Mouse (Mus musculus): Measurements from ENCODE around the gene Thtpa. TPM values are rescaled to one million over a fixed set of nuclear protein-coding genes. Genes with fewer than 3 reads are reported as not detected.

Thtpa gene
- total RNA-seq, 2 experiments from 2014 or later = 21.7 to 24.7 TPM

DNA sequence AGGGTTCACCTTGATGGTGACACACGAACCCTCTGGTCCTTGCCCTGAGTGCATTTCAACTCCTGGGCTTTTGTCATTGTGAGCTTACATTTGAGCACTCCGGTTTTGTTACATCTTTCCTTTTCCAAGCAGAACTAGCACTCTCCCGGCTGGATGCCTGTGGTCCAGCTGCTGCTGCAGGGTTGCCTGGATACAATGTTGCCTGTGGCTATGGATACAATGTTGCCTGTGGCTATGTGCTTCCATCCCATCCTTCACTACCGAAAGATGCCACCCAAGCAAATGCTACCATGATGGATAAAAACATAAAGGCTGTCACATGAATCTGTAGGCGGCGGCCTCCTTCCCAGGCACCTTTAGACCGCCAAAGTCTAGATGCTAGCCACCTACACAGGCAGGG lies 31.9 kb downstream of the Thtpa start:
- DNase-seq (ENCODE audit: low spot score in 2 of 2) = peak in 1 of 2 experiments; percentile 51

GRCm38 (mm10) chr14:55135676-55136075 lies 41.1 kb downstream of the Thtpa start:
- DNase-seq (ENCODE audit: low spot score in 2 of 2) = no peak

- no peak for DNase-seq (ENCODE audit: low spot score in 2 of 2)
Measured at GRCm38 (mm10) chr14:55139313-55139712, 44.7 kb downstream of the Thtpa start.

DNA sequence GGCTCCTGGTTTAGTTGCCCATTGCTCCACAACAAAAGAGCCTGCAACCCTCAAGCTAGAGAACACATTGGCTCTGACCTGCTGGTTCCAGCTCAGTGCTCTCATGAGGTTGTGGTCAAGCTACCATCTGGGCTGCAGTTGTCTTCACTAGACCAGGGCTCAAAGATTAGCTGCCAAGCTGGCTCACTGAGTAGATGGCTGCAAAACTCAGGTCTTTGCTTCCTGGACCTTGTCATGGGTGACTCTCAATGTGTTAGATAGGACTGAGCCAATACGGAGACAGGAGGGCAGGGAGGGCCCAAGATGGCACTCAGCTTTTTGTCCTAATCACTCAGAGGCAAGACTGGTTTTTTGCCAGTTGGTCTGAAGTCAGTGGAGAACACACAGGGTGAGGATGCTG lies 51.7 kb downstream of the Thtpa start:
- DNase-seq (ENCODE audit: low spot score in 2 of 2) = no peak

DNA sequence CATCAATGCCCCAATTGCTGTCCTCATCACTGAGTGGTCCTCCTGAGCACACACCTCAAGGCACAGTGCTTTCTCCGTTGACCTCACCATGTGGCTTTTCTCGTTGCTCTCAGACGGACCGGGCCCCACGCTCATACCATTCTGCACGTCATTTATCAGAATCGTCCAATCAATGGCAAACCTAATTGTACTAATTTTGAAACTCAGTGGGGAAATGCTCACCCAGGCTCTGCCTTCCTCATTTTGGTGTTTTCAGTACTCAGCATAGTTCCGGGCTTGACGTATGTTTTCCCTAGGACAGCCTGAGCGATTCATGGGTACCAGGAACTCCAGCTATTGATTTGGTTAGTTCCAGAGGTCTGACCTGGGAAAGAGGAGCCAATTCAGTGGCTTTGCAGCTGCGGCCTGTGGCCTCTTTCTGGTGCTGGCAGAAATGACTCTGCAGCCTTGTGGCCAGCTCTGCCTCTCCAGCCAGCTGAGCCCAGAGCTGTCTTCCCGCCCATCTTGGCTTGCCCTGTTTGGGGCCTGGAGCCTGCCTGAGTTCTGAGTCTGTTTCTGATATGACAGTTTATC lies 52.3 kb downstream of the Thtpa start:
- DNase-seq (ENCODE audit: low spot score in 2 of 2) = peak in 1 of 2 experiments; percentile 20

DNA sequence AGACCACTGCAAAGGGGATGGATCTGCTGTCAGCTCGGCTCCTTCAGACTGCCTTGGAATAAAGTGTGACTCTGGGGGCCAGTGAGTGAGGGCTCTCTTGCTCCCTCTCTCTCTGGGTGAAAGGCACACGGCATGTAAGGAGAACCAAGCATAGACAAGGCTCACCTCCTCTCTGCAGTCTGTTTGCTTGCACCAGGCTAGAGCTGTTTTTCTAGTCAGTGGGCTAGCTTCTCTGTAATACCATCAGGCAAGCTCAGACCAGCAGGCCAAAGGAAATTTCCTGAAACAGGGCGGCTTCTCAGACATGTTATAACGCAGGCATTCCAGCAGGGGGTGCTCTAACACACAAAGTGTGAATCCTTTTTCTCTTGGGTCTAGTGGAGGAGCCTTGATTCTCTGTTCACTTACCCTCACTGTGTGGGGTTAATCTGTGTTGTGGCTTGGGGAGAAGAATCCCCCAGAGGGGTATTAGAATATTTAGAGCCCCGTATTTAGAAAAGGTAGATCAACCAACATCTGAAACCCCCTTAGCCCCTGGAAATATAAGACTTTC lies 53.9 kb downstream of the Thtpa start:
- DNase-seq (ENCODE audit: low spot score in 2 of 2) = peak; percentile 62 to 77

Other genes starting within 250 kb of the Thtpa start
- gene Homez, start 223.8 kb upstream of the Thtpa start, total RNA-seq (2021) = 10 to 100 TPM; 20.8 to 21.7 TPM
- 10 to 100 TPM; 24.3 to 27.5 TPM for gene Ppp1r3e, start 217.2 kb upstream of the Thtpa start, total RNA-seq (2021)
- 10 to 100 TPM; 95.3 to 96.8 TPM for gene Bcl2l2, start 211.4 kb upstream of the Thtpa start, total RNA-seq (2021)
- gene Gm20521, start 211.3 kb upstream of the Thtpa start, total RNA-seq (2021) = under 1 TPM; 0.30 to 0.88 TPM
- 100 to 1,000 TPM; 256 to 278 TPM for gene Pabpn1, start 202.3 kb upstream of the Thtpa start, total RNA-seq (2021)
- gene Slc22a17, start 181.7 kb upstream of the Thtpa start, total RNA-seq (2021) = 100 to 1,000 TPM; 676 to 680 TPM
- 10 to 100 TPM; 14.7 to 17.0 TPM for gene Efs, start 168.7 kb upstream of the Thtpa start, total RNA-seq (2021)
- gene Il25, start 162.1 kb upstream of the Thtpa start, total RNA-seq (2021) = not detected
- 10 to 100 TPM; 57.9 to 58.0 TPM for gene Cmtm5, start 158.5 kb upstream of the Thtpa start, total RNA-seq (2021)
- 1 to 10 TPM; 2.0 to 2.8 TPM for gene Myh6, start 127.9 kb upstream of the Thtpa start, total RNA-seq (2021)
- not detected for gene Gm17428, start 117.9 kb upstream of the Thtpa start, total RNA-seq (2021)
- gene Myh7, start 100.2 kb upstream of the Thtpa start, total RNA-seq (2021) = 1 to 10 TPM; 4.0 to 5.4 TPM
- gene Ngdn, start 79.3 kb upstream of the Thtpa start, total RNA-seq (2021) = 10 to 100 TPM; 28.6 to 33.5 TPM
- 10 to 100 TPM; 41.2 to 48.8 TPM for gene Zfhx2, start 2.5 kb upstream of the Thtpa start, total RNA-seq (2021)
- 10 to 100 TPM; 15.8 to 18.6 TPM for gene Ap1g2, start 11.8 kb downstream of the Thtpa start, total RNA-seq (2021)
- 100 to 1,000 TPM; 408 to 411 TPM for gene Jph4, start 22.2 kb downstream of the Thtpa start, total RNA-seq (2021)
- not detected for gene Dhrs2, start 127.2 kb downstream of the Thtpa start, total RNA-seq (2021)

Data from layer of hippocampus, postnatal 14 days (tissue).